Mouse (Mus musculus) neutrophil, adult 5-6 weeks (primary cell): Measurements from ENCODE around the gene Gm20696. TPM values are rescaled to one million over a fixed set of nuclear protein-coding genes. Genes with fewer than 3 reads are reported as not detected.

Experiments used
- ATAC-seq: fragments of 151-379, 151-347 bp; 2 replicates; pipeline ENCODE4 v1.8.0; 2017; ENCODE audit warnings: mild to moderate bottlenecking, moderate TSS enrichment; ENCODE audit not compliant: insufficient number of reproducible peaks, poor library complexity, low FRiP score, severe bottlenecking; ENCODE audit errors: extremely low read depth
- total RNA-seq: library from RNA; stranded (forward); fragments of 200-1000 nt; gene quantifications from 2 replicates; pipeline ENCODE4 v1.2.3, GENCODE M21; 2017

The Gm20696 gene
- total RNA-seq, 1 experiment from 2014 or later, result 58.2 TPM

DNA sequence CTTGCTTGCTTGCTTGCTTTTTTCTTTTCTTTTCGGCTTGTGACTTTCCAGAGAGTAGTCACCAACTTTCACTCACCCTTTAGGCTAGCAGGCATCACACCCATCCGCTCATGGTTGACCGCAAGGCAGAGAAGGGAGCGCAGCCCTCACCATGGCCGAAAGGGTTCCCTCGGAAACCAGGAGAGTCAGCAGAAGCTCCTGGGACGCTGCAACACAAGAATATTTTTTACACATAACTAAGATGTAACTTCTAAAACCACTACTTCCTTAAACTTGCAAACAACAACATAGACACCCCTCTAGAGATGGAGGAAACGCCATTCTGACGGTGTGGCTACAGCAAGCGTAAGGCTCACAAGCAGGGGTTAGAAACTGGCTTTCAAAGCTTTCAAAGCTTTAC, 231.5 kb downstream of the Gm20696 start:
- peak; percentile 66 for ATAC-seq

DNA sequence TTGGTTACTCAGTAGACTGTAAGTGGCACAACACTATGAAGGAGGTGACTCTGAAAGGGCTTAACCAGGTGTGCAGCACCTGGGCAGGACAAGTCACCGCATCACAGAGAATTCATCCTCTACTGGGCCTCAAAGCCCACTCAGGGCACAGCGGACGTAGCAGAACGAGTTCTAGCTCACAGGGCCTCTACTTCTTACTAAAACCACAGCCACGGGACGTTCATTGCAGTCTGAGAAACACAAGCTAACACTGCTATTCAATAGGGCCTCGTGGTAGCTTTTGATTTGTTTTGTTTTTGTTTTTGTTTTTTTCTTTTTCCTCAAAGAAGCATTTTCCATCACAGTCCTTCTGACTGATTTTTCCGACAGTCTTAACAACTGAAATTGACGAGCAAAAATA, 233.6 kb downstream of the Gm20696 start:
- ATAC-seq, result no peak

DNA sequence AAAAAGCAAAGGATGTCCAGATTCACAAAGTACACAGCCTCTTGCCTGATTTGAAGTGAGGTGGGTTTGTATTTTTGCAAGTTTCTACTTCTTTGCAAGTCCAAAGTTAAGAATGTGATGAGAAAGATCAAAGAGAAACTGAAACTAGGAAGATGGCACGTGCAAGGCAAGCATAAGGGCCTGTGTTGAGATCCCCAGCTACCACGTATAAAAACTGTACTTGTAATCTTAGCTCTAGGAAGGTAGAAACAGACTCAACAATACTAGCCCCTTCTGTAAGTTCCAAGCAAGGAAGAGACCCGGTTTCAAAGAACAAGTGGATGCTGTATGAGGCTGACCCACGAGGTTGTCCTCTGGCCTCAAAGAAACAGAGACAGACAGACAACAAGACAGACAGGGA, 234.7 kb downstream of the Gm20696 start:
- no peak for ATAC-seq

DNA sequence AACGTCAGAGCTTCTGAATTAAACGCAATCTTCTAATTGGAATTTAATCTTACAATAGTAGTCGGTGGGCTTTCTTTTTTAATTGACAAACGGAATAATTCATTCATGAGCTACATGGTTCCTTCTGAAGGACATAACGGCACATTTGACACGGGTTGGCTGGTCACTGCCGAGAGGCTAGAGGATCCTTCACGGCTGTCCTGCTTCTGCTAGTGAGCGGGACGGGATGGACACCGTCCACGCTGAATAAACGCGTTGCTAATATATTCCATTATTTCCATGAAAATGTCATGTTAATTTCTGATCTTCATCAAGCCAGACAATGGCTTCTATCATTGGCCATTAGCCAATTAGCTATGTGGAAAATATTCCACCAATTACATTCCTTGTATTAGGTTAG, 236.0 kb downstream of the Gm20696 start:
- no peak for ATAC-seq

DNA sequence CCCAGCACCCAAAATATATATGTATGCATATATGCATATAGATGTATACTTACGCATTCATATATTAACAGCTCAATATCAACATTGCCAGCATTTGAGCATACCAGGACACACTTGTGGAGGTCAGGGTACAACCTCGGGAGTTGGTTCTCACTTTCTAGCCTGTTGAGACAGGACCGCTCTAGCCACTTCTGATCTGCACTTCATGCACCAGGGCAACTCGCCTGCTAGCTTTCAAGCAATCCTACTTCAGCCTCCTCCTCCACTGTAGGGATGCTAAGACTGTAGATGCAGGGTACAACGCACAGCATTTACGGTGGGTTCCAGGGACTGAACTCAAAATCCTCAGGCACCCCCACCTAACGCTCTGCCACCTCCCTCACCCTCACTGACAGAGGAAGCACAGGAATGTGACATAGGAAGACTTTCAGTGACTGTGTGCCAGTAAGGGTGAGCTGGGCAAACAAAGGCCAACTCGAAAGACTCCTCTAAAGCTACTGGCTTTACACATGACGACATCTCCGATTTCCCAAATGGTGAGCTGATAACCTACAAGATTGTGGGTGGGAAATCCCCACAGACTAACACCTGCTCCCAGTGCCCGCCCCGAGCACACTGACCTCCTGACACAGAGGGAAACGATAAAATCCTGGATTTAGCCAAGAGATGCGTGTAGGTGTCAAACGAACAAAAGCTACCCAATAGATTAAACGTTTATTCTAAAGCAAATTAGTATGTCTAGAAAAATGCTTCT, 237.0 kb downstream of the Gm20696 start:
- no peak for ATAC-seq

DNA sequence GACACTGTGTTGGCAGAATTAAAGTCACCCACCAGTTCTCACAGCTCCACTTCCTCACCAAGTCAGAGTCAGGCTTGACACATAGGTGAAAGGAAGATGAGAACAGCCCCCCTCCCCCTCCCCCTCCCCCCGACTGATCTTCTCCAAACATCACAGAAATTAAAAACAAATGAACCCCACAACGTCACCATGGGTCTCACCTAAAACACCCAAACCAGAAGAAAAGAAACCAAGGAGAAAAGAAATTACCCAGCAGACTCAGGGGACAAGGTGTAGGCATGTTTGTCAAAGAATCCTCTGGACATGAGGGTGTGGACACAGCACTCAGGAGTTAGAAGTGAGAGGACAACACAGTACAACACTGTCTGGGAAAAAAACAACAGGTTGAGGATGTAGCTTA, 237.6 kb downstream of the Gm20696 start:
- no peak; the same call in 1 of the 2 replicates for ATAC-seq

DNA sequence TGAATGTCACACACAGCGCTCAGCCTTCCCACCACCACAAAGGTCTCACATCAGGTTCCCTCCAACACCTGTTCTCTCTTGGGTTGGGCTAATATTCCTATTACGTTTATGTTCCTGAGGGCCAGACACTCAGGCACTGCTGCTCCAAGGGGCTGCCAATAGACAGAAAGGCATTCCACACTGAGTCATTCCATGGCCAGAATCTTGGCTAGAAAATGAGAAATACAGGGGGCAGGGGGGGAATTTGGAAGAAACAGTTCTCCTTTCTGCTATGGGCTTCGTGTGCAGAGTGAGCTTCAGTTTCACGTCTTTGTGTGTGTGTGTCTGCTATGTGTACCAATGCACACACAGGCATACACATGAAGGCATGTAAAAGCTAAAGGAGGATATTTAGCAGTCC, 239.3 kb downstream of the Gm20696 start:
- ATAC-seq, result no peak

DNA sequence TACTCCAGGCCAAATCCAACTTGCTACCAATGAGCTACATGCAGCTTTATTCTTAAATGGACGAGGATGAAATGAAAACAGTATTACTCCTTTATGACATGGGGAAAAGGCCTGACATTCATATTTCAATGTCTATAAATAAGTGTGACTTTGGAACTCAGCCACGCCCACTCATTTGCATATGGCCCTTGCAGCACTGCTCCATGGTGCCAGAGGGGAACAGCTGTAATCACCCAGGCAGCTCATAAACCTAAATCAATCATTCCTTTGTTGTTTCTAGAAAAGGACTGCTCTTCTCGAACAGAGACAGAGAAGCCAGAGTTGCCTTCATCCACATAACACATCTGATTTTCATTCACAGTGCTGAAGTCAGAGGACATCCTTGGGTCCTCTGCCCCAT, 241.6 kb downstream of the Gm20696 start:
- no peak for ATAC-seq

DNA sequence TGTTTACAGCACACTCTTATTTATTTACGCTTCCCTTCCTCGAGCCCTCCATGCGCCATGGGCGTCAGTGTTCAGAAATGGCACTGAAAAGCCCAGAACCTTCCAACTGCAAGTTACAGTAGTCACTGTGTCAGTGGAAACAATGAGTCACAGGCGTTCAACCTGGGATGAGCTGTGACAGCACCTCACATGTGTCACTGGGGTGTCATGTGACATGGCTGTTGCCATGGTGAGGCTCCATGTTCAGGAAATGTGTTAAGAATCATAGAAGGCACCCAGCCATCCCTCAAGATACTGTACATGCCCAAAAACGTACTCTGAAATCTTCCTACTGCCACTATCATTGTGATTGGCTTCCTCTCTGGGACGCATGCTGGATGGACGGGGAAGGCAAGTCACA, 245.9 kb downstream of the Gm20696 start:
- 0 out of 2 replicates have a peak, but pooled peaks have one; percentile 26 for ATAC-seq

DNA sequence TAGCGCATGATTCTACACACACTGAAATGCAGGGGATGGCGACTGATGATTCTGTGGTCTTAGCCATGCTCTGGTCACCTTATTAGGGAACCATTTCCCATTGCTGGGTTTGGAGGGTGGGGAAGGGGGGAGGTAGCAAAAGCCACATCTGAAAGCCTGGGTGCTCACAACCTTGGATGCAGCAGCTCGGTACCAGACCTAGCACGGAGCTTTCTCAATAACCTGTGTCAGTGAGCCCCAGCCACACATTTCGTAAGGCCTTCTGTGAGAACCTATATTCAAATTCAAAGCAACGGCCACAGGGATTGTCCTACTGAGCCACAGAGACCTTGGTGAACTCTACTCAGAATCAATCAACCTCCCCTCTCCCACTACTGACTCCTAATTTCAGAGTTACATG, 254.0 kb downstream of the Gm20696 start:
- ATAC-seq, result no peak

DNA sequence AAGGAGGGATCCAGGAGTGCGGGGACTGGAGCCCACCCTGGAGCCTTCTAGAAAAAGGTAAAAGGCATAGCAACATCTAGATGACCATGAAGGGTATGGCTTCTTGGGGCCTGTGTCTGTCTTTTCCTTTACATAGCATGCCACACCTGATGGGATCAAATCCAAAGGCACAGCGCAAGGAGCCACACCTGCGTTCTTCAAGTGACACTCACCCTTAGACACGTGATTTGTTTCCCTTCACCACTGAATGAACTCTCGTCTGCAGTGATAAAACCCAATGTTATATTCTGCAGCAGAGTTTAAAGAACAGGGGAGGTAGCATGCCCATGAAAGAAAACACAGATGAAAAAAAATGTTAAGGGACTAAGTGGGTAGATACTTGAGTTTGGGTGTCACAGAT, 257.0 kb downstream of the Gm20696 start:
- ATAC-seq, result no peak

DNA sequence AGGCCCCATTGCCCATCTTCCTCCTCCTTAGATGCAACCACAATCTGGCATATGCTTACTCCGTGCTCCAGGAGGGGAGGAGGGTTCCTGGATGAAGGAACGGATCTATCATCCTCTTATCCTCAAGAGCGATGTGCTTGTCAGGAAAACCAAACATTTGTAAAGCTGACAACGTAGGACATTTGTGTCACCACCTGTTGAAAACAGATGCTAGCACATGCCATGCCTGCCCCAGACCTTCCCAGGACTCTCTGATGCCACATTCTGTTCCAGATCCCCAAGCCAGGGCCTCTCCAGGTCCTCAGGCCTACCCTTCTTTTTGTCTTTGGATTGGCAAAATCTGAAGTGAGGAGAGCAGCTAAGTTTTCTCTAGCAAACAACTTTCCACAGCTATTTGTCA, 257.7 kb downstream of the Gm20696 start:
- ATAC-seq, result no peak

DNA sequence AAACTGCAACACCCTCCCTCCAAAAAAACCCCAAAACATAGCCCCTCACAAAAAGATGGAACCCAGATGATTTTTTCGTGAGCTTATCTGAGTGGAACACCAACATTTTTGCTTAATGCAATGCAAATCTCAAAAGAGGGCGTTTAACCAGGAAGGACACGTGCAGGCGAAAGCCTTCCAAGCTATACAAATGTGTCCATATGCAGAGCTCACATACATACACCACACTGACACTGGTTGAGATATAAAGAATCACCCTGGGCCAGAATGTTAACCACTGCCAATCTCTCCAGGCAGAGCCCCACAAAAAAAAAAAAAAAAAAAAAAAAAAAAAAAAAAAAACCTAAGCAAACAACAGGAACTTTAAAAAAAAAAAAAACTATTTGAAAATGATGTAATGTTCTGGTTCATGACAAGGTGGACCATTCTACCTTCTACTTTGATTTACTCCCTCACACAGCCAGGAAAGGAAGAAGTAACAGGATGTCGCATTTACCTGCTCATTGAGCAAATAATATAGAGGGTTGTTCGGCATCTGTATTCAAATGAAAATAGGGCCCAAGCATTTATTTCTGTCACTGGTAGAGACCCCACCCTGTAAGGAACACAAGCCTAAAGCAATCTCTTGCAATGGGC, 262.7 kb downstream of the Gm20696 start:
- no peak for ATAC-seq

DNA sequence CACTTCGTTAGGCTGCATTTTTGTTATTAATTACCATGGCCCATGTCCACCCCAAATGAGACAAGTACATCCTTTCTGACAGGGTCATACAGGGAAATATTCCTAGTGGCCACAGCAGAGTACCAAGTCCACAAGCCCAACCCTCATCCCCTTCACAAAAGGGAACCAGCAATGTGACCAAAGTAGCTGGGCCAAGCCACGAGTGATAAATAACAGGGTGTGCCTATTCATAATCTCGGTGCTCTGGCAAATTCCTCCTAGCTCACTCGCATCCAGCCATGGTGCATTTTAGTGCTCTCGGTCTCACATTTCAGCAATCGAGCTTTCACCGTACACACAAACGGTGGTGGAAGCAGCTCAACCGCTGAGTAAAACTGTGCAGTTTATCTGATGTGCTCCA, 263.7 kb downstream of the Gm20696 start:
- no peak for ATAC-seq

DNA sequence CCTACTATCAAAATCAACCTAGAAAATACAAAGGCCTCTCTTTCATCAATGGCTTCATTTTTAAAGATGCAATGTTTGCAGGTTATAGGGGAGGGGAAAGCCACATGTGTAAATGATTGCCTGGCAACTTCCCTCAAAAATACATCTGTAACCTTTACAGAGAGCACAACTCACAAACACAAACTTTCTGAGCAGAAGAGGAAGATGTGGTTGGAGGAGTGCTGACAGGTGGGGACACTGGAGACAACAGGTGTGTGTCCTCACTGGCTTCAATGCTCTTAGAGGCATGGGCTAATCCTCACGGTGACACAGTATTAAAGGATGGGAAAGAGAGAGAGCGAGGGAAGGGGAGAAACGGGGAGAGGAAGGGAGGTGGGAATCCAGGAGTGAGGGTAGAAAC, 264.2 kb downstream of the Gm20696 start:
- peak; percentile 35; the same call in 1 of the 2 replicates for ATAC-seq

DNA sequence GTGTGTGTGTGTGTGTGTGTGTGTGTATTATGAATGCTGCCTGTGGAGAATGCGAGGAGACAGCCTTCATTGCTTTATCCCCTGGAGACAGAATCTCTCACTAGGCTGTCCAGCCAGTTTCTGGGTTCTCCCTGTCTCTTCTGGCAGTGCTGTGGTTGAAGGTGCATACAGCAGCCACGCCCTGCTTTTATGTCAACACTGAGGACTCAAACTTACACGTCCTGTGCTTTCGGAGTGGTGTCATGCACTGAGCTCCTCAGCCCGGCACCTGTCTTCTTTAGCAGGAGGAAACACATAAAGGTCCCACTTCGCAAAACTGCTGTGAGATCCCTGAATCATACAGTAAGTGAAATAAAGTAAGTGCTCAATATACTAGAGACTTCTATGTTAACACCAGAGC, 264.8 kb downstream of the Gm20696 start:
- ATAC-seq, result peak; percentile 54

DNA sequence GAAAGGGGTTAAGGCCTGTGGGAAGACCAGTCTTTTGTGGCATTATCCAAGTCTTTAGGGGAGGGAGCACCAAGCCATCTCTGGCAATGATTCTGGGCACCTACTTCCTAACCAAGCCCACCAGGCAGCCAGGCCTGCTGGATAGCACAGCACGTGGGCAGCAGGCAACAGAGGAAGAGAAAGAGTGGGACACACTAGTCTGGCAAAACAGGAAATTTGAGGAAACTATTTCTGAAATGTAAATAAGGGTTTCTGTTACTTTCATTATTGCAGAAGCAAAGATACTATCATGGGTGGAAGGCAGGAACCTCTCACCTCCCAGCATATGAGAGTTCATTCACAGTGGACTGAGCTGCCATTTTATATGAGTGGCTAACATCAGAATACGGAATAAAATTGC, 265.4 kb downstream of the Gm20696 start:
- no peak for ATAC-seq

DNA sequence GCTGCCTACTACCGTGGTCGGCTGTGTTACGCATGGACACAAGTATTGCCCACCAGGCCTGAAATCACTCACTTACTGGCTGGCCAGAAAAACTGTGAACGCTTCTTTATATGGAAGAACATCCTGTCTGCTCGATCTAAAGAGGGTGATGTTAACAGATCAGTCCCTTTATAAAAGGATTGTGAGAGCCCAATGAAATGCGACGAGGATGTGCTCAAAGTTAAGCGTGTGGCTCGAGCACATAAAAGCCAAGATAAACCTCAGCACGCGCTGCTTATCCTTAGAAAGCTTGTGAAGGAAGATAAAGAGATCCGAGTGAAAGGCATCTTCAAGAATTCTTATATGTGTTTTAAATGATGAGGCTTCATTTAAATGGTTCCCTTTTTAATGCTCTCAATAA, 270.9 kb downstream of the Gm20696 start:
- no peak for ATAC-seq

DNA sequence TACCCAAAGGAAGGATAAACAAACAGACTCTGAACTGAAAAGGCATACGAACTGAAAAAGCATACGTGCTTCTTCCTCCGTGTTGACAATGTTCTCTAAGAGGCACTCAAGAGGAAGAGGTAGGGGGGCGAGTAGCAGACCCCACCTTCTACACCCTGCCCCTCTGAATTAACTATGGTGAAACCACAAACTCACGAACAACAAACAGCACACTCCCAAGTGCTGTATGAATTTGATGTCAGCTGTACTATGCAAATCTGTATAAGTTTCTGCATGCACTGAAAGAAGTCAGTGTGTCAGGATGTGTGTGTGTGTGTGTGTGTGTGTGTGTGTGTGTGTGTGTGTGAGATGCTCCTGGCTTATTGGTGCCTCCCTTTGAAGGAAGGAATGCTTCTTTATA, 271.8 kb downstream of the Gm20696 start:
- peak; percentile 43; the same call in 1 of the 2 replicates for ATAC-seq

DNA sequence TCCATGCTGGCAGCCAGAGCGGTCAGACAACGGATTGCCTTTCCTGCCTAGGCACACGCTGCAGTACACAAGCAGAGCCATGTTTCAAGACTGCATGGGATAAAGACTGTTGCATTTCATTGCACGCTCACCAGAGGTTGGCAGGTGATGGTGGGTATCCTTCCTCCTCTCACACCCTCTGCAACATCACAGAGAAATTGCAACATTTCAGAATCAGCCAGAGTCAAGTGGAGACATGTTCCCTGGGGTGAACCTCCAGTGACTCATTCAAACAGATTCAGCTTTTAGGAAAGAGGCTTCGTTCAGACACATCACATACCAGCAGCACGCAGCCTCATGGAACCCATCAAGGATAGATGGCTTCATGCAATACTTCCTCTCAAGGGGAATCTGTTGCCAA, 274.1 kb downstream of the Gm20696 start:
- no peak for ATAC-seq
